Mouse (Mus musculus) brain, embryonic 14.5 days (tissue): ENCODE data around the gene Nsmce3. TPM values are rescaled to one million over a fixed set of nuclear protein-coding genes. Genes with fewer than 3 reads are reported as not detected.

Experiments used
- DNase-seq: peaks from one replicate; pipeline ENCODE4 v3.0.0-alpha.2; 2011; ENCODE audit warnings: low read depth
- CTCF ChIP-seq: fragments of 200-500 bp; IDR thresholded peaks from 2 replicates; pipeline ENCODE4 v1.5.1; 2012; ENCODE audit warnings: inconsistent platforms, mild to moderate bottlenecking, moderate library complexity, borderline replicate concordance; ENCODE audit not compliant: insufficient read depth, insufficient read length; ENCODE audit errors: extremely low read depth
- POLR2A ChIP-seq: fragments of 200-500 bp; IDR thresholded peaks from 2 replicates; pipeline ENCODE4 v1.6.1; 2012; ENCODE audit warnings: mild to moderate bottlenecking, inconsistent platforms, borderline replicate concordance; ENCODE audit not compliant: poor library complexity, insufficient read depth, insufficient read length, severe bottlenecking; ENCODE audit errors: extremely low read depth
- polyA plus RNA-seq: library from polyadenylated mRNA; depleted of rRNA; stranded (reverse); fragments of >200 nt; gene quantifications from 2 replicates; pipeline ENCODE4 v1.2.3, GENCODE M21; 2012; rRNA removed

Gene Nsmce3
- polyA plus RNA-seq: 8.4 TPM in 2 replicates

GRCm38 (mm10) chr7:64872743-64873241, at the start of gene Nsmce3:
Gene Nsmce3, minus strand, starts transcription at chr7:64872997.
- DNase-seq: peak; percentile 98
- TF ChIP-seq CTCF (peak; percentile 13; the same call in 1 of the 2 replicates), POLR2A (peak; percentile 88)

- TF ChIP-seq POLR2A (no peak), CTCF (no peak)
- DNase-seq: peak; percentile 42
Measured at GRCm38 (mm10) chr7:64921189-64921588, 48.4 kb upstream of the Nsmce3 start.

- DNase-seq: peak; percentile 64
- TF ChIP-seq CTCF (no peak), POLR2A (no peak)
Measured at GRCm38 (mm10) chr7:64920735-64921134, 47.9 kb upstream of the Nsmce3 start.

GRCm38 (mm10) chr7:64916654-64917053, 43.9 kb upstream of the Nsmce3 start:
- no peak for TF ChIP-seq CTCF
- no peak for TF ChIP-seq POLR2A
- peak; percentile 68 for DNase-seq

GRCm38 (mm10) chr7:64915121-64915520, 42.3 kb upstream of the Nsmce3 start:
- DNase-seq: peak; percentile 62
- TF ChIP-seq POLR2A (no peak), CTCF (no peak)

- TF ChIP-seq POLR2A (no peak), CTCF (no peak)
- DNase-seq: no peak
Measured at GRCm38 (mm10) chr7:64911945-64912344, 39.1 kb upstream of the Nsmce3 start.

GRCm38 (mm10) chr7:64910208-64910607, 37.4 kb upstream of the Nsmce3 start:
- no peak for DNase-seq
- TF ChIP-seq POLR2A (no peak), CTCF (no peak)

GRCm38 (mm10) chr7:64906955-64907354, 34.2 kb upstream of the Nsmce3 start:
- TF ChIP-seq POLR2A: no peak
- TF ChIP-seq CTCF: no peak
- no peak for DNase-seq

- TF ChIP-seq CTCF (no peak), POLR2A (no peak)
- DNase-seq: no peak
Measured at GRCm38 (mm10) chr7:64905506-64905905, 32.7 kb upstream of the Nsmce3 start.

GRCm38 (mm10) chr7:64900249-64900648, 27.5 kb upstream of the Nsmce3 start:
- peak; percentile 50 for DNase-seq
- TF ChIP-seq POLR2A: no peak
- no peak for TF ChIP-seq CTCF

GRCm38 (mm10) chr7:64896587-64896986, 23.8 kb upstream of the Nsmce3 start:
- no peak for DNase-seq
- TF ChIP-seq POLR2A (no peak), CTCF (no peak)

- DNase-seq: no peak
- no peak for TF ChIP-seq CTCF
- TF ChIP-seq POLR2A: no peak
Measured at GRCm38 (mm10) chr7:64895685-64896101, 22.9 kb upstream of the Nsmce3 start.

GRCm38 (mm10) chr7:64891139-64891538, 18.3 kb upstream of the Nsmce3 start:
- DNase-seq: no peak
- TF ChIP-seq CTCF (no peak), POLR2A (no peak)

GRCm38 (mm10) chr7:64889919-64890318, 17.1 kb upstream of the Nsmce3 start:
- no peak for TF ChIP-seq CTCF
- TF ChIP-seq POLR2A: no peak
- peak; percentile 93 for DNase-seq
